8 mouse cellular contexts compared by ENCODE assay signal in genomic region chr9:61372976-61373633, GRCm38 (mm10). TPM values are rescaled to one million over a fixed set of nuclear protein-coding genes. Genes with fewer than 3 reads are reported as not detected.
A peak's percentile ranks its signal among the peaks of the same experiment; 100 is the strongest.
DNase-seq lines count a peak whose midpoint lies in the region; ATAC-seq and TF ChIP-seq lines count a peak whose summit lies in the region.

No protein-coding gene starts in this region.

- no peak for TF ChIP-seq CTCF in lung, adult 2 months (IDR thresholded peaks at IDR 0.05; ENCODE audit: insufficient read depth, low read length)
- TF ChIP-seq CTCF in hindbrain, postnatal 0 days (IDR thresholded peaks at IDR 0.05; ENCODE audit: low read depth), result peak; percentile 41

- peak overlapping the region; percentile 69 for H3K4me2 ChIP-seq in forebrain, embryonic 15.5 days (replicated peaks)
- H3K4me2 ChIP-seq in hindbrain, postnatal 0 days (ENCODE audit: low read depth, low read length), result peak overlapping the region; percentile 75
- peak overlapping the region; percentile 76 for H3K4me2 ChIP-seq in lung, embryonic 15.5 days

- peak overlapping the region; percentile 89 for H3K4me3 ChIP-seq in lung, adult 2 months (replicated peaks; ENCODE audit: extremely low read depth, low read depth, low read length)
- peak overlapping the region; percentile 89 for H3K4me3 ChIP-seq in forebrain, embryonic 15.5 days
- peak overlapping the region; percentile 83 for H3K4me3 ChIP-seq in hindbrain, postnatal 0 days (ENCODE audit: low read length)
- H3K4me3 ChIP-seq in lung, embryonic 15.5 days, result peak overlapping the region; percentile 93

- no peaks in the 10 kb centered on the region for H3K9me3 ChIP-seq in forebrain, embryonic 15.5 days
- H3K9me3 ChIP-seq in hindbrain, postnatal 0 days (ENCODE audit: low read length), result no peaks in the 10 kb centered on the region
- H3K9me3 ChIP-seq in lung, embryonic 15.5 days, result no peaks in the 10 kb centered on the region

- peaks cover 29% of the 10 kb centered on the region for H3K4me1 ChIP-seq in lung, adult 2 months (ENCODE audit: control insufficient read depth, insufficient read depth, low read length)
- H3K4me1 ChIP-seq in forebrain, embryonic 15.5 days, result peaks cover 69% of the 10 kb centered on the region
- peaks cover 46% of the 10 kb centered on the region for H3K4me1 ChIP-seq in hindbrain, postnatal 0 days (ENCODE audit: insufficient read depth, low read length)
- peaks cover 67% of the 10 kb centered on the region for H3K4me1 ChIP-seq in lung, embryonic 15.5 days

- no peaks in the 10 kb centered on the region for H3K27me3 ChIP-seq in forebrain, embryonic 15.5 days
- no peaks in the 10 kb centered on the region for H3K27me3 ChIP-seq in hindbrain, postnatal 0 days (ENCODE audit: insufficient read depth, low read length)
- no peaks in the 10 kb centered on the region for H3K27me3 ChIP-seq in lung, embryonic 15.5 days

- no peak for TF ChIP-seq POLR2A in lung, adult 2 months (IDR thresholded peaks at IDR 0.05; ENCODE audit: borderline replicate concordance, extremely low read depth, low read depth, low read length)

- peak; percentile 73 for DNase-seq in lung, adult 2 months
- DNase-seq in lung, postnatal 25 days (ENCODE audit: low spot score), result no peak
- DNase-seq in brain, adult 2 months (ENCODE audit: low read depth, low spot score), result peak; percentile 72
- DNase-seq in hindbrain, postnatal 0 days (ENCODE audit: low spot score), result peak; percentile 80
- DNase-seq in right cerebral cortex, adult 18-20 months, result peak; percentile 34
- DNase-seq in yolk sac, embryonic 10.5 days (ENCODE audit: low spot score), result peak; percentile 69

- H3K9ac ChIP-seq in forebrain, embryonic 15.5 days (replicated peaks), result peak overlapping the region; percentile 98
- H3K9ac ChIP-seq in hindbrain, postnatal 0 days (replicated peaks; ENCODE audit: low read length), result peak overlapping the region; percentile 96
- peak overlapping the region; percentile 78 for H3K9ac ChIP-seq in lung, embryonic 15.5 days

- peak overlapping the region; percentile 96 for H3K27ac ChIP-seq in forebrain, embryonic 15.5 days (replicated peaks)
- peak overlapping the region; percentile 93 for H3K27ac ChIP-seq in hindbrain, postnatal 0 days
- peak overlapping the region; percentile 96 for H3K27ac ChIP-seq in lung, embryonic 15.5 days

- no peak for ATAC-seq in forebrain, embryonic 15.5 days (replicated peaks)
- no peak for ATAC-seq in hindbrain, postnatal 0 days
- ATAC-seq in lung, embryonic 15.5 days (ENCODE audit: borderline replicate concordance, extremely low read depth, low FRiP score, low TSS enrichment), result no peak

- WGBS in lung, adult 2 months, result under 1% methylated on average over 63 of the region's 66 CpGs
- under 1% methylated on average over 61 of the region's 66 CpGs for WGBS in forebrain, embryonic 15.5 days
- under 1% methylated on average over 55 of the region's 66 CpGs for WGBS in hindbrain, postnatal 0 days
- under 1% methylated on average over 50 of the region's 66 CpGs for WGBS in lung, embryonic 15.5 days

- H3K36me3 ChIP-seq in forebrain, embryonic 15.5 days, result no peaks in the 10 kb centered on the region
- H3K36me3 ChIP-seq in hindbrain, postnatal 0 days (ENCODE audit: insufficient read depth, low read length), result no peaks in the 10 kb centered on the region
- peaks cover 9% of the 10 kb centered on the region; the same call in 1 of the 2 replicates for H3K36me3 ChIP-seq in lung, embryonic 15.5 days

RNA-seq across cellular contexts. Expression of gene Tle3, which starts 0.9 kb away (rescaled TPM):
- polyA plus RNA-seq in lung, adult 2 months (2012; rRNA removed), result 55.1 and 59.1 TPM in 2 replicates
- polyA plus RNA-seq in forebrain, embryonic 15.5 days (2015; fragmentation: Nextera tagmentation; extraction: Ambion mirVana), result 39.9 and 40.9 TPM in 2 replicates
- 74.1 and 81.3 TPM in 2 replicates for total RNA-seq in hindbrain, postnatal 0 days (2014; rRNA removed)
- polyA plus RNA-seq in hindbrain, postnatal 0 days (2015; fragmentation: Nextera tagmentation; extraction: Ambion mirVana), result 15.5 and 17.7 TPM in 2 replicates
- polyA plus RNA-seq in lung, embryonic 15.5 days (2015; fragmentation: Nextera tagmentation; extraction: Ambion mirVana), result 25.2 and 27.1 TPM in 2 replicates
